Mouse (Mus musculus) spleen, adult 2 months (tissue): ENCODE measurements around the gene Arhgef33. TPM values are rescaled to one million over a fixed set of nuclear protein-coding genes. Genes with fewer than 3 reads are reported as not detected.
"Not testable (repeated sequence)": the region's sequence is repeated elsewhere in the genome, so short reads cannot be mapped to it uniquely, and the experiment has no call there.

ENCODE experiments used
- DNase-seq, 2 experiments: peaks; one replicate each; pipeline versions ENCODE4 v3.0.0 to v3.0.0-alpha.2; 2012 to 2021; ENCODE audit warnings: low spot score in 2 of 2, low read depth in 1 of 2
- H3K27ac ChIP-seq: fragments of 200-500 bp; 2 replicates; pipeline ENCODE4 v1.5.1; 2012; ENCODE audit warnings: low read length, inconsistent platforms; ENCODE audit not compliant: insufficient read depth
- H3K27me3 ChIP-seq: fragments of 200-500 bp; 2 replicates; pipeline ENCODE4 v1.6.1; 2012; ENCODE audit warnings: mild to moderate bottlenecking, moderate library complexity, low read length, inconsistent platforms; ENCODE audit not compliant: control insufficient read depth, insufficient read depth
- H3K36me3 ChIP-seq: fragments of 200-500 bp; 2 replicates; pipeline ENCODE4 v1.6.1; 2012; ENCODE audit warnings: mild to moderate bottlenecking, low read length, inconsistent platforms; ENCODE audit not compliant: control insufficient read depth, insufficient read depth
- H3K4me1 ChIP-seq: fragments of 200-500 bp; 2 replicates; pipeline ENCODE4 v1.6.1; 2011; ENCODE audit warnings: inconsistent platforms; ENCODE audit not compliant: control insufficient read depth, insufficient read depth, insufficient read length
- H3K4me3 ChIP-seq: fragments of 200-500 bp; 2 replicates; pipeline ENCODE4 v1.5.1; 2011; ENCODE audit warnings: mild to moderate bottlenecking, inconsistent platforms; ENCODE audit not compliant: insufficient read depth, insufficient read length; ENCODE audit errors: extremely low read depth
- CTCF ChIP-seq: fragments of 200-500 bp; IDR thresholded peaks from 2 replicates; pipeline ENCODE4 v1.5.1; 2011; ENCODE audit warnings: mild to moderate bottlenecking, inconsistent platforms; ENCODE audit not compliant: insufficient read depth, insufficient read length, insufficient replicate concordance; ENCODE audit errors: extremely low read depth
- POLR2A ChIP-seq: fragments of 200-500 bp; IDR thresholded peaks from 2 replicates; pipeline ENCODE4 v1.6.1; 2011; ENCODE audit warnings: low read depth, low read length, inconsistent platforms
- WGBS: fragments of 180-500 bp; shearing (Covaris S2); methylation state at CpG from one replicate; pipeline ENCODE4 v1.1.7; 2018; 5-methylcytosine and 5-hydroxymethylcytosine counted together
- polyA plus RNA-seq: library from polyadenylated mRNA; depleted of rRNA; stranded (reverse); fragments of >200 nt; gene quantifications from 2 replicates; pipeline ENCODE4 v1.2.3, GENCODE M21; 2012; rRNA removed

The Arhgef33 gene
- 0.12 and 0.33 TPM in 2 replicates for polyA plus RNA-seq

- 85% methylated on average over 1 of the region's 1 CpGs for WGBS
- no peaks in the 10 kb centered on the region for H3K36me3 ChIP-seq
Measured at GRCm38 (mm10) chr17:80307251-80307650, at the start of gene Arhgef33. Gene Arhgef33 (plus strand): TSS chr17:80307407.

GRCm38 (mm10) chr17:80267065-80267464, 40.1 kb upstream of the Arhgef33 start:
- no peak for DNase-seq
- 91% methylated on average over 4 of the region's 4 CpGs for WGBS
- Histone ChIP-seq H3K4me1 (no peaks in the 10 kb centered on the region), H3K27ac (no peak overlapping the region), H3K27me3 (no peaks in the 10 kb centered on the region), H3K36me3 (peaks cover 43% of the 10 kb centered on the region), H3K4me3 (no peak overlapping the region)
- TF ChIP-seq CTCF: no peak
- no peak for TF ChIP-seq POLR2A

More at GRCm38 (mm10) chr17:80307251-80307650, at the start of gene Arhgef33:
- no peak for DNase-seq
- H3K27ac ChIP-seq: no peak within 1 kb of the TSS
- no peak within 1 kb of the TSS for H3K4me3 ChIP-seq
- no peaks in the 10 kb centered on the region for H3K4me1 ChIP-seq
- TF ChIP-seq CTCF (no peak), POLR2A (no peak)
- H3K27me3 ChIP-seq: no peaks in the 10 kb centered on the region

GRCm38 (mm10) chr17:80268151-80268550, 39.1 kb upstream of the Arhgef33 start:
- Histone ChIP-seq H3K27me3 (no peaks in the 10 kb centered on the region), H3K4me1 (no peaks in the 10 kb centered on the region), H3K4me3 (no peak overlapping the region), H3K36me3 (peaks cover 45% of the 10 kb centered on the region), H3K27ac (no peak overlapping the region)
- 92% methylated on average over 3 of the region's 3 CpGs for WGBS
- DNase-seq: no peak
- TF ChIP-seq CTCF (no peak), POLR2A (no peak)

GRCm38 (mm10) chr17:80270622-80271021, 36.6 kb upstream of the Arhgef33 start:
- H3K27ac ChIP-seq, H3K4me3 ChIP-seq, H3K27me3 ChIP-seq, H3K4me1 ChIP-seq, DNase-seq: not testable (repeated sequence)
- WGBS: 94% methylated on average over 7 of the region's 7 CpGs
- H3K36me3 ChIP-seq: peaks cover 46% of the 10 kb centered on the region

- Histone ChIP-seq H3K27ac (no peak overlapping the region), H3K4me3 (no peak overlapping the region), H3K36me3 (peaks cover 37% of the 10 kb centered on the region), H3K27me3 (no peaks in the 10 kb centered on the region), H3K4me1 (no peaks in the 10 kb centered on the region)
- TF ChIP-seq POLR2A: no peak
- TF ChIP-seq CTCF: no peak
- 92% methylated on average over 4 of the region's 4 CpGs for WGBS
- no peak for DNase-seq
Measured at GRCm38 (mm10) chr17:80278255-80278654, 29.0 kb upstream of the Arhgef33 start.

- no peak for DNase-seq
- Histone ChIP-seq H3K27ac (no peak overlapping the region), H3K4me1 (no peaks in the 10 kb centered on the region), H3K36me3 (peaks cover 31% of the 10 kb centered on the region), H3K4me3 (no peak overlapping the region), H3K27me3 (no peaks in the 10 kb centered on the region)
- TF ChIP-seq POLR2A: no peak
- WGBS: 95% methylated on average over 8 of the region's 8 CpGs
Measured at GRCm38 (mm10) chr17:80279340-80280070, 27.7 kb upstream of the Arhgef33 start.

GRCm38 (mm10) chr17:80284446-80284845, 22.8 kb upstream of the Arhgef33 start:
- peaks cover 5% of the 10 kb centered on the region; the same call in 1 of the 2 replicates for H3K4me1 ChIP-seq
- DNase-seq: no peak
- H3K36me3 ChIP-seq: peaks cover 7% of the 10 kb centered on the region
- no peak overlapping the region for H3K4me3 ChIP-seq
- 76% methylated on average over 4 of the region's 4 CpGs for WGBS
- TF ChIP-seq CTCF (no peak), POLR2A (no peak)
- no peaks in the 10 kb centered on the region for H3K27me3 ChIP-seq
- no peak overlapping the region for H3K27ac ChIP-seq
